Mouse (Mus musculus) left cerebral cortex, postnatal 36 days (tissue): Measurements from ENCODE around the gene Snd1. TPM values are rescaled to one million over a fixed set of nuclear protein-coding genes. Genes with fewer than 3 reads are reported as not detected.

Experiments used
- DNase-seq, 2 experiments: peaks; one replicate each; pipeline ENCODE4 v3.0.0; 2021 to 2022; ENCODE audit warnings: low spot score in 2 of 2, mixed read lengths in 1 of 2
- intact Hi-C: fragments of 180-260 bp; cut with DNase I; formaldehyde crosslinking; loops from one replicate; pipeline ENCODE4 v1.15.1; 2025
- total RNA-seq, 2 experiments: library from RNA; stranded (reverse); gene quantifications; 2 replicates each; pipeline ENCODE4 v1.2.3; 2021

The Snd1 gene
- total RNA-seq, 2 experiments from 2014 or later = 81.3 to 82.8 TPM

DNA sequence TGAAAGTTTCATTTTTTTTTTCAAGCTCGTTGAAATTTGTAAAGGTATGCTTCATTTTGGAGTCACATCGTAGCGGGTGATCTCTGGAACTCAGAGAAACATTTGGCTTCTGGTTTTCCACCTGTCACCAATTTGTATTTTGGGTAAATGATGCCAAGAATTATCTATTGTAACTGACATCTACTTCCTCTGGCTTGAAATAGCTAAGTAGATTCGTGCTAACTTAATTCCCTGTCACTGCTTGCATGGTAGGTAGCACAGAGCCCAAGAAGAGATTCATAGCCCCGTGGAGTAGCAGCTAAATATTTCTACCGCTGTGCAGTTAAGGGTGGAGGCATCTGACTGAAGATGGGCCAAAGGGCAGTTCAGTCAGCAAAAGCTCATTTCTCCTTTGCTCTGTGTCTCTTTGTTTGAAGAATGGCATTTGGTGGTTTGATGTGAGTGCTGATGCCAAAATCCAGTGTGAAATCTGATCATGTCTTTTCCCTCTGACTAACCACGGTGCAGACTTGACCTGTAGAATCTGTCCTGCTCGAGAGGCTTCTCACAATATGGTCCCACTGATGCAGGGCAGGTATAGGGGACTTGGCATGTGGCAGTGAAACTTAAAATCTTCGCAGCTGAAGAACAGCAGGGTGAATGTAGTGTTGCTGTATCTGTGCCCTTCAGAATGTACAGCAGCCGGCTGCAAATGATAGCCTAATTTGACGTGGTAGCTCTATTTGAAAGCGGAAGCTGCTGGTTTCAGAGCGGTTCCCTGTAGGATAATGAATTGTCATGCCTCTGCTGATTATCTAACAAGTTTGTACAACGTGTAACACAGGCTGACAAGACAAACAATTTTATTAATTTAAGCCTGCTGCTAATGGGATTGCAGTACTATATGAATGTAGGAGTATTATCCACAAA is 101.7 kb downstream of the Snd1 start:
- intact Hi-C loops = no loop called here
- DNase-seq = no peak

DNA sequence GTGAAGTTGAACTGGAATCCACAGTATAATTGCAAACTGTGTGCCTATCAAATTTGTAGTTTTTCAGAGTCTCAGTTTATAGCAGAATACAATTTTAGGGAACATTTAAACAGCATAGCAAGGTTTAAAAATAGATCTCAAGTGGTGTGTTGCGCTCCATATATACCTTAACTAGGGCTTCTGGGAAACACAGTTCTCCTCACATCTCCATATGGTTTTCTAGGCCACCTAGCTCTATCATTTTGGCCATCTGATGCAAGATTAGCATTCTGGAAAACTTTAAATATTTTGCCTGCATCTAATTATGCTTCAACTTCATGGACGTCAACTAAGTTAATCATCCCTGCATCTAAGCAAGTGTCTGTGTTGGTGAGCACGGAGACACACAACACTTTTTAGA is 107.9 kb downstream of the Snd1 start:
- DNase-seq = no peak
- intact Hi-C loops = no loop called here

DNA sequence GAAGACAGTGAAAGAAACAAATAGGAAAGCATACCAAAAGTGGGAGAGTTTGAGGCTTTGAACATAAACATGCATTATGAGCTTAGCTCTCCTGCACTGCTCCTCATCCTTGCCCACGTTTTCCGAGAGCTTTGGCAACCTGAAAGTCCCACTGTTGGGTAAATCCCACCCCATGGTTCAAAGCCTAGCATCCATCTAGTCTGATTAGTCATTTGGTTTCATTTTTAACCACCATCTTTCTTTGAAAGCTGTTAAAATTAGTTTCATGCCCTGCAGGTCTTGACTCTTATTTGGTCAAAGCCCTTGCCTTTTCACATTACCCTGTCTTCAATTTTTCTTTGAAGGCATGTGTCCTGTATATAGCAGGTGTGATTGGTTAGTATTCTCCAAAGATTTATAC is 108.5 kb downstream of the Snd1 start:
- intact Hi-C loops = no loop called here

DNA sequence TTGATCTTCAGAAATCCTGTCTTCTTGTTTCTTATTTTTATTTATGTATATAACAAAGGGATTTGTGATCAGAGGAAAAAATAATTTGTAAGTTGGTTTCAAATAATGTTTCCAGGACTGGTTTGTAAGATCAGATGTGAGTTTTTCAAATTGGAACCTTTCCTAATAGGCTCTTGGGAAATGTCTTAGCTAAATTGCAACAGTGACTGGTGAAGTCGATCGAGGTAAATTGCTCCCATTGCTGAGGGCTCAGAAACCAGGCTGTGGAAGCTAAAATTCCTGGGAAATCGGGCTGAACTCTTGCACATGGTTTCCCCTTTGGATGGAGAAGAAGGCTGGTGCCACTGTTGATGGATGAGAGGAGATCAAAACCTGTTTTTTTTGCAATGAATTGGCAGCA is 111.9 kb downstream of the Snd1 start:
- intact Hi-C loops = no loop called here
- no peak for DNase-seq

More for the DNA sequence above, 108.5 kb downstream of the Snd1 start:
- no peak for DNase-seq

DNA sequence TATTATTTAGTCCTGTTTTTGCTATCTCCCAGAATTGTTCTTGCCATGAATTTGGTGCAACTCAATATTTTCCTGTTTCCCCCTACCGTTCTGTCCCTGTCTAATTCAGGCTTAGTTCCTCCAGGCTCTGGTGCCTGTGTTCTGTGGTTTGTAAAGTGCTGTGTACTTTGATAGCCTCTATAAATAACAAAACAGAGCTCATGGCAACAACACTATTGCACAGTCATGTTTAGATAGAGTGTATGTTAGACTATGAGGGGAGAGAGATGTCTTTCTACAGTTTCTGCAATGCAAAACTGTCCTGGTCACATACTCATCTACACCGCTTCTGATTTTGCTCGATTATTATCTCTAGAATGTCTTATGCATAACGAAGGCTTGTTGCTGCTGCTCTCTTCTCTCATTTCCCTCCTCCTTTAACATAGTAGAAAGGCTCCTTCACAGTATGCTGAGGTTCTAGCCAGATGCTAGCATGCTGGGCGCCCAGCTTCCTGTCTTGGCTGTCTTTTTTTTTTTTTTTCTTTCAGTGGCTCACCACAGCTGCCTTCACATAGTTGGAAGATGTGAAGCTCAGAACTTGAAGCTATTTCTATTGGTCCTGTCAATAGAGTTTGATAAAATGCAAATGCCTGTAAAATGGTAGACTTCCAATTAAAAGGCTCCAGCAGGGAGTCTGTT is 113.7 kb downstream of the Snd1 start:
- no peak for DNase-seq

DNA sequence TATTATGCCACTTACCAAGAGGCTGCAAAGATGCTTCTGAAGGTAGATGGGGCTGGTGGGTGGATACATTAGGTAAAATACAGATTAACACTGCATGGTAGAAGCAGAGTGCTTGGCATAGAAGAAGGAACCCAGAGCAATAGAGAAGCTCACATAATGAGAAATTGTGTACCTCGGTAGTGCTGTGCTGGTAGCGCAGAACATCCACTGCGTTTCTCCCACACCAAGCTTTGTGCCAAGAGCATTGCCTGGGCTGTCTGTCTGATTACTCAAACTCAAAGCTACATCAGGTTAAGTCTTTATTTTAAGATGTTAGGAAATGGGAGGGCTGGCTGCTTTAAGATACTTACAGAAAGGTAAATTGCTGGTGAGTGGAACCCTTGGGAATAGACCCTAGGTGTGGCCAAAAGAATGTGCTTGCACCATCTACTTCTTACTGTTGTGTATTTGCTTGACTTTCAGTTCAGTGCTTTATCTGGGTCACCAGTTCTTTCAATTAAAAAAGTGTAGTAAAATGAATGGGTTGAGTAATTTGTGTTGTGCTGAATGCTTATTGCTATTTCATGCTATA is 117.5 kb downstream of the Snd1 start:
- peak in 1 of 2 experiments; percentile 23 for DNase-seq
- intact Hi-C loops = no loop called here

More for the DNA sequence above, 113.7 kb downstream of the Snd1 start:
- intact Hi-C loops = no loop called here

DNA sequence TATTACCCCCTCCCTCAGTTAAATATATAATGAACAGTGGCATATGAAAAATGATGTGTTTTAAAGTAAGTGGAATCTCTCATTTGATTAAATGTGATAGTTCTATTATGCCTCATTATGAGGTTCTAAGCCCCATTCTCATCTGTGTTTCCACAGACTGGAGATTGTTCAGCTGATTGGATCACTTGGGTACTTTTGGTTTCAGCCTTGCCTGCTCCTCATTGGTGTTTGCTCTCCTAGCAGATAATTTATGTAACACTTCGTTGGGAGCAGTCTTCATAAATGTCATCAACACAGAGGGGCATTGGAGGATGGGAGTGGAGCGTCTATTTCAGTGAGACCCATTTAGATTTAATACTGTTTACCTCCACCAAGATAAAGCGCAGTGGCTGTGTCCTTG is 118.8 kb downstream of the Snd1 start:
- no peak for DNase-seq
- intact Hi-C loops = no loop called here

DNA sequence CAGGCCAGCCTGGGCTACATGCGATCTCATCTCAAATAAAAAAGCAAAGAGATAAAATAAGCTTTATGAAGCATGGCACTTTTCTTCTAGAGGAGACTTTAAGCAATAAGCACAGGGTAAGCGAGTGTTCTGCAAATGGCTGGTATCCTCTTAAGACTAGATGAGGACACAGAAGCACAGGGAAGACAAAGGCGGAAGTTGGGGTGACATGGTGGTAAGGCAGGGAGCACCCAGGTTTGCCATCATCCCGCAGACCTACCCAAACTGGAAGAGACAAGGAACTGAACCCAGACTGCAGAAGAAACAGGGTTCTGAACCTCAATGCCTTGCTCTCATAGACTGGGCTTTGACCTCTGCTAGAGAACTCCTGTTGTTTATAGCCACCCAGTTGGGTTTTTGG is 119.8 kb downstream of the Snd1 start:
- DNase-seq = no peak
- intact Hi-C loops = no loop called here

DNA sequence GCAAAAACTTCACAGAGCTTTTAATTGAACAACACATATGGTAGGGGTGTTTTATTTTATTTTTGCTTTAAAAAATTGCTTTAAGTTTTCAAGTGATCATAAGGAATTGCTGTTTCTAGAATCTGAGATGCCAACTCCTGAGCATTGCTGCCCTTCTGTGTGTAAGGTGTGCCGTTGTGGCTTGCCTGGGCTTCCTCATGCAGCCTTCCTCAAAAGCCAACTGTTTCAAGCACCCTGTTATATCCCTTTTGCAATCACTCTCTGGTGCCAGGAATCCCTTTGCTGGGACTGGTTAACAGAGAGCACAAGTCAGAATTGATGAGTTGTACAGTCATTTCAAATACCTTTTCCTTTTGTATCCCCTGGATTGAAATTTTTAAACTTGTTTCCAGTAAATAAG is 120.3 kb downstream of the Snd1 start:
- no peak for DNase-seq
- intact Hi-C loops = no loop called here

DNA sequence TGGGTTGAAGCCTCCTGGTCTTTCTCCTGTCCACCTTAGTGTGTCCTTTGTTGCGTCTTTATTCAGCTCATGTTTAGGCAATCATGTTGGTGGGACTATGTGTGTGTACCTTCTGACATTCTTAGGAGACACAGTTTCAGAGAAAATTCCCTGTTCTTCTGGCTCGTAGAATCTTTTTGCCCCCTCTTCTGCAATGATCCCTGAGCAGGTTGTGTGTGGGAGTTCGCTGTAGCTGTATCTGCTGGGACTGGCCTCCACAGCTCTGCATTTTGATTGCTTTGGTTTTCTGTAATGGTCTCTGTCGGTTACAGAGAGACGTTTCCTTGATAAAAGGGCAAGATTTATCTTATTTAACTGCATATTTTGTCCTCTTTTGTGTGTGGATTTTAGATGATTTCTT is 122.3 kb downstream of the Snd1 start:
- peak; percentile 51 to 55 for DNase-seq
- intact Hi-C loops = no loop called here

DNA sequence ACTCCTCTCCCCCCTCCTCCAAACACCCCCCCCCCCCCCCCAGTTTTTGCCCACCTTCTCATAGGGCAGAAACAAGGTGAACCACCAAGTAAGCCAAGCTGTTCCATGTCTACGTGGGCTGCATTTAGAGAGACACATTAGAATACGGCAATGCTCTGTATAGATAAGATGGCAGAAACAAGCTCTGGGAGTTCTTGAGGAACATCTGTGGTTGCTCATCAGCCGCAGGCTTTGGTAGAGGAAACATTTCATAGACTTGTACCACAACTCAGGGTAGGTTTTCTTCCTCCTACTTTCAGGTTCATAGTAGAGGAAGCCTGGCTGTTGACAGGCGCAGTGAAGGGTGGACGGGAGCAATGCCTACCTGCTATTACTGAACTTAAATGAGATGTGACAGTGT is 124.2 kb downstream of the Snd1 start:
- no peak for DNase-seq
- intact Hi-C loops = no loop called here

DNA sequence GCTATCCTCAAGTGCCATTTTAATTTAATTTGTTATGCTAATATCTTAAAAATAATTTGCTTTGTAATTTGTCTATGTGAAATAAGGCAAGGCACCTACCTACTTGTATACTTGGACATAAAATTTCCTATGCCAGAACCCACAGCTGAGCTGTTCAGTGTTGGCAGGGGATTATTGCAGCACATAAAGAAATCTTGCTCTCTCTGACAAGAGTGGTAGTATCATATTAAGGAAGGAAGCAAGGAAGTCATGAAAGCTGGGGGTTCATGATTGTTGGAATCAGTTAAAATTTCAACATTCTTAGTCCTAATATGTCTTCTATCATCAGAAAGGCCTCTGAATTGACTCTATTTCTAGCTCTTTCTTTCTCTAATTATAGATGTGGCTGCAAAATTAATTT is 125.5 kb downstream of the Snd1 start:
- intact Hi-C loops = no loop called here
- DNase-seq = no peak

DNA sequence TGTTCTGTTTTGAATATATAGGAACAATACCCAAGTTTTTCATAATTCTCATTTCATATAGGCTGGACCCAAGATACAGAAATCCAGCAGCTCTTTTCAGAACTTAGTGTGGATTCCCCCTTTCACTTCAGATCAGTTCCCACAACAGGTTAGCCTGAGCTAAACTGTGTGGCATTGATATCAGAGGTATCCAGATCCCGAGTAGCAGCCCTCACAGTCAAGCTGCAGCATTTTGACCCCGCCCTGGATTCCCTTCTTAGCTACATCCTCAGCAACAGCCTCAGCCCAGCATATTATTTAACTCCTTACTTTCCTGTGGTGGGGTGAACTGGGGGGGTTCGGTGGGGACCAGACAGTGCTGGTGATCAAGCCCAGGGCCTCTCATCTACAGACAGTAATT is 128.5 kb downstream of the Snd1 start:
- DNase-seq = no peak
- intact Hi-C loops = no loop called here

DNA sequence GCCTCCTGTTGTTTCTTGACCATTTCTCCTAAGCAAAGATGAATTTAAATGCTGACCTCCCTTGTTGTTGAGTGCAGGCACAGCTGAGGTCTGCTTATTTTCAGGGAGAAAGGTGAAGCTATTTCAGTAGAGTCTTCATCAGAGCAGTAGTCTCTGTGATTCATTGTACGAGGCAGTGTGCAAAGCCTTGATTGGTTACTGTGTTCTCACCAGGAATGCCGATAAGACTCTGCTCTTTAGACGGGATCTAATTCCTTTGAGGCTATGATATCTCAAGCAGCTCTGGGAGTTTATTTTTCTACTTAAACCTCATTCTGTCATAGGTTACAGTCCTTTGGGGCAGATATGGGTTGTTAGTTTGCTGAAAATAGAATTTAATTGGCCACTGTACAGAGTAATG is 128.9 kb downstream of the Snd1 start:
- intact Hi-C loops = no loop called here

DNA sequence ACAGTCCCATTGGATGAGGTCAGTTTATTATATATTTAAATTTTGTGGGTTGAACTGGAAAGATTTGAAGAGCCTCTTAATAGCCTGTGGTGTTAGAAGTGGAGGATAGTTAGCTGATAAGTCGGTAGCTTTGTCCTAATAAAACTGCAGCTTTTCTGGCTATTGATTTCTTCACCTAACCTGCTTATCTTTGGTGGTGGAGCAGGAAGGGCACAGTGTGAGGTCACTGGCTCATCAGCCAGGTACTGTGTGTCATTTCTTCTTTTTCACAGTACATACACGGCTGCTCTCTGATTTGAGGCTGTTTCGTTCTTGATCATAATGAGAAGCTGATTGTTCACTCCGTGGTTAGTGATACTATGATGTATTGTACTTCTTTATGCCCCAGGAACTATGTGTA is 134.4 kb downstream of the Snd1 start:
- intact Hi-C loops = no loop called here

More for the DNA sequence above, 128.9 kb downstream of the Snd1 start:
- DNase-seq = no peak

DNA sequence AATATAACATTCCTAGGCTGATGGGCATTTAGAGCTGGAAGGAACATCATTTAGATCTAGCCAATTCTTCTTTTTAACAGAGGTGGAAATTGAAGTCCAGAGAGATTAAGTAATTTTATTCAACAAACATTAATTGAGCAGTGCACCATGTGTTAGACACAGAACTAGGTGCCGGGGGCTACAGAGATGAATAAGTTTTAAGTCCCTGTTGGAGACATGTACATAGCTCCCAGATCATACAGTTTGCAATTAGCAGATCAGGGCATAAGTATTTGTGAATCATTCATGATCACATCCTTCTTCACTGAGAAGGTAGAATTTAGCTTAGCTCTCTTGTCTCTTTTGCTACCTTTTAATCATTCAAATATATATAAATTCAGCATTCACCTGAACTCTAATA is 135.2 kb downstream of the Snd1 start:
- no peak for DNase-seq
- intact Hi-C loops = no loop called here

More for the DNA sequence above, 134.4 kb downstream of the Snd1 start:
- DNase-seq = no peak

DNA sequence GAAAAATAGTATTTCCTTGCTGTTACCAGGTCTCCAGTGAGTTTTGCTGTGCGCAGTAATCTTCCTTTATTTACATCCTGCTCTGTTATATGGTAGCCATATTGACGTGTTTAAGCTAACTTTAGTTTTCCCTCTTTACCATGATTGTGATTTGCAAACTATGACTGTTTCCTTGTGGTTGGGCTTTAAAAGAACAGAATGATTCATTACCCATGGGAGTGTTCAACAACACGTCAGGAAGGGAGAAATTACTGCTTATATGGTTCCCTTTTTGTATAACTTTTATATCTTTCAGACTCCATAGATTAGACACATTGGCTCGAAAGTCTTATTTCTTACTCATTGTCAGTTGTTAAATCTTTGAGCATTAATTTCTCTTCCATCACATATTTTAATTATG is 138.5 kb downstream of the Snd1 start:
- intact Hi-C loops = no loop called here
- DNase-seq = no peak

DNA sequence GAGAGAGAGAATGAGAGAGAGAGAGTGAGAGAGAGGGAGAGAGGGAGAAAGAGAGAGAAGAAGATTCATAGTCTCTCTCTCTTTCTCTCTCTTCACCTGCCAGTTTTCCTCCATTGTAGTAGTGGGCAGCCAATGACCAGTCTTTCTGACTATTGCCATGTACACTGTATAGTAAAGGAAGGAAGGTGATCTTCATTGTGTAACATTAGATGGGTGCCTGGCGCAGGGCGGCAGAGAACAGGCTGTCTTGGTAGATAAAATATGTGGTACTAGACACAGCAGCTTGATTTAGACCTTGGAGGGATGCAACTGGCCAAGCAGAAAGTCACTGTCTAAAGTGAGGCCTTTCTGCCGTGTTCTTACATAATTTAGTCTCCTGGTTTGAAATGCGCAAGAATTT is 139.9 kb downstream of the Snd1 start:
- no peak for DNase-seq
- intact Hi-C loops = loop anchor here (5.0 kb wide), 1 partner anchor 217 kb away; the partner anchor contains the start of gene Lrrc4

DNA sequence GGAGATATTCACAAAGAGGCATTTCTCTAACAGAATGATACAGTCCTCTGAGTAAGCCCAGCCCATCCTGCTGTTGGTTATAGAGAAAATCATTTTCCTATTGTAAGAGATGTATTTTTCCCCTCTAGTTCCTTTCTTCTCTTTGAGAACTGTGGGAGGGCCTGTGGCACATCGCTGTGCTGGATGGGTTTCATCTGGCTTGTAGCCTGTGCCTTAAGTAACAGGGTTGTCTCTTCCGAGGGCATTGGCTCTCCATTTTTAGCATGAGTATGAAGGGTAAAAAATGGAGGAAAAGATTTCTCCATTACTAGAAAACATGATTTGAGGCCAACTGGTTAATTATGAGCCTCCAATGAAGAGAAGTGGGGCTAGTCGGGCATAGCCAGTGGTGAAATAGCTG is 140.5 kb downstream of the Snd1 start:
- peak in 1 of 2 experiments; percentile 27 for DNase-seq

DNA sequence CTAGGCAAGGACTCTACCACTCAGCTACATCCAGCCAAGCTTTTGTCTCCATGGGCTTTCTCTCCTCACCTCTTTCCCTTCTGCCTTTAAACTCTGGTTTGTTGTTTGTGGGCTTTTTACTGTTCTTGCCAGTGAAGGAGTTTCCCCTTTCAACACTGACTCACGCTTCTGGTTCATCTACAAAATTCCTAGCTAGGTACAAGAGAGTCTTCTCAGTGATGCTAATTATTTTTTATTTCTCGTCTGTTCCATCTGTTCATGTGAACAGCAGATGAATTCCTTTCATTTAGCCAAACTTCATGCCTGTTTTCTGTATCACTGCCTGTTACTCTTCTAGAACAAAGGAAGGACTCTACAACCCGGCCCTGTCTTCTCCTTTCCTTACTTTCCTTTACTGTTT is 141.0 kb downstream of the Snd1 start:
- no peak for DNase-seq
- intact Hi-C loops = loop anchor here (5.0 kb wide), 1 partner anchor 216 kb away; the partner anchor contains the start of gene Lrrc4

More for the DNA sequence above, 140.5 kb downstream of the Snd1 start:
- intact Hi-C loops = loop anchor here (5.0 kb wide), 1 partner anchor 217 kb away; the partner anchor contains the start of gene Lrrc4
